Mouse (Mus musculus): ENCODE measurements around the gene Coa7. TPM values are rescaled to one million over a fixed set of nuclear protein-coding genes. Genes with fewer than 3 reads are reported as not detected.

The Coa7 gene
- total RNA-seq, 4 experiments from 2014 or later: 25.7 to 32.0 (median 29.2) TPM

DNA sequence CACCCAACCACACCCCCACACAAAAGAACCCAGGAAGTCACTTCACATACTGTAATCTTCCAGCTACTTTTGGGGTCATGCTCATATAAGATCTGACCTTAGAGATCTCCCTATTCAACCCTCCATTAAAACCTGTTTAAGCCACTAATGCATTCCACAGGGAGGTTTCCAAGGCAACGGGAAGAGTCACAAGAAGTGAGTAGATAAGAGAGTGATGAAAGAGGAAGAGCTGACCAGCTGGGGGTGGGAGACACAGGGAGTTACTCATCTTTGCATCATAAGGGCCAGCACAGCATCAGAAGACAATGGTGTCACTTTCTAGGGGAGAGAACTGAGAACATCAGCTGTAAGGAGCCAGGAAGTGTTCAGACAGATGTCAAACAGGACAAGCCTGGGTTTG is 52.2 kb downstream of the Coa7 start:
- no peak for DNase-seq (ENCODE audit: low spot score in 2 of 2)

DNA sequence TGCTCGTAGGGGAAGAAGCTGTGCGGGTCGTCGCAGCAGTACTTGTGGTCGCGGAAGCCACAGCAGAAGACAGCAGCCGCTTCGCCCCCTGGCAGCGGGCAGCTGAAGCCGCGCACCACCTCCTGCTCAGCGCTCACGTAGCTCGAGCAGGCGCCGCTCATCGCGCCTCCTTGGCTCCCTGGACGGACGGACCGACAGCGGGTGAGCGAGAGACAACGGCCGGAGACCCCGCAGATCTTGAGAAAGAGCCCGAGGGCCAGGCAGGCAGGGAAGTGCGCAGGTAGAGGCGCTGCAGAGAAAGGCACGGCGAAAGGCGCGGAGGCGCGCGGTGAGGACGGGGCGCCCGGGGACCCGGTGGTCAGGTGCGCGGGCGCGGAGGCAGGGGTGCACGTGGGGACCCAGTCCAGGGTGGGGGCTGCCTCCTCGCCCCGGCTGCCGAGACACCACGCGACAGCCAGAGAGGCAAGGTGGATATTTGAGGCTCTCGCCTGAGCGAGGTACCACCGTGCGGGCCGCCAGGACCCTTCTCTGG is 55.3 kb downstream of the Coa7 start, which contains the start of gene Shisal2a:
TSS of gene Shisal2a (minus strand) at position 167 of the 532 bp plus-strand sequence.
- DNase-seq (ENCODE audit: low spot score in 2 of 2): no peak

GRCm38 (mm10) chr4:108386087-108386486 is 58.1 kb downstream of the Coa7 start:
- DNase-seq (ENCODE audit: low spot score in 2 of 2): no peak

DNA sequence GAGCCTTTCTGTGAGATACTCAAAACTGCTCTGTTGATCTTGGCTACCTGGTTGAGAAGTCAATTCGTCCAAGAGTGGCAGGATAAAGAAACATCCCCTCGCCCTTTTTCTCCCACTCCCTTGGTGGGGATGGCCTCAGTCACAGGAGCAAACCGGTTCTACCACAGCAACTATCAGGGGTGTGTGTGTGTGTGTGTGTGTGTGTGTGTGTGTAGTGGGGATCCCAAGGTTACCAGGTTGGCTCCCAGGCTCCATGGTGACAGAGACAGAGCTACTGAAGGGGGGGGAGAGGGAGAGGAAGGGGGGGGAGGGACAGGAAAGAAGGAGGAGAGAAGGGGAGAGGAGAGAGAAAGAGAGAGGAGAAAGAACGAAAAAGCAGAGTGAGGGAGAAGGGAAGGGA is 59.2 kb downstream of the Coa7 start:
- DNase-seq (ENCODE audit: low spot score in 2 of 2): no peak

DNA sequence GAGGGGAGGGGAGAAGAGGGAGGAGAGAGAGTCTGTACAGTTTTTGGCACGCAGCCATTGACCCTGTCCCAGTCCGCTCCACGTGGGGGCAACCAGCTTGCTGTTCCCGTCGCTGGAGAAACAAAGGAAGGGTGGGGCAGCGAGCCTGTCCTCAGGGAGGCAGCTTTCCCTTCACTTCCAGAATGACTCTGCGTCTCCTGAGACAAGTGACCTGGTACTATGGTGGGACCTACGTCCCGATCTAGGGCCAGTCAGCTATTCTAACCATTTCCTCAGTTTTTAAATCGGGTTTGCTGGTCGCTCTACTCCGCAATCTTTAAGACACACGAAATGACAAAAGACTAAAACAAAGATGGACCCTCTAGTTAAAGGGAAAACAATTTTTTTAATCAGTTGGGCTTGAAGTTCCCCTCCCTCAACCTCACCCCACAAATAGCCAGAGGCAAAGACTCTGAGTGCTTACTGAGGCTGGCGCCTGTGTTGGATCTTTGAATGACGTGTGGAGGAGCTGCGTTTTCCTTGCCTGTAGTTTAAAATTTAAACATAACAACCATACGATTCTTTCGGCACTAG is 59.8 kb downstream of the Coa7 start:
- DNase-seq (ENCODE audit: low spot score in 2 of 2): no peak

DNA sequence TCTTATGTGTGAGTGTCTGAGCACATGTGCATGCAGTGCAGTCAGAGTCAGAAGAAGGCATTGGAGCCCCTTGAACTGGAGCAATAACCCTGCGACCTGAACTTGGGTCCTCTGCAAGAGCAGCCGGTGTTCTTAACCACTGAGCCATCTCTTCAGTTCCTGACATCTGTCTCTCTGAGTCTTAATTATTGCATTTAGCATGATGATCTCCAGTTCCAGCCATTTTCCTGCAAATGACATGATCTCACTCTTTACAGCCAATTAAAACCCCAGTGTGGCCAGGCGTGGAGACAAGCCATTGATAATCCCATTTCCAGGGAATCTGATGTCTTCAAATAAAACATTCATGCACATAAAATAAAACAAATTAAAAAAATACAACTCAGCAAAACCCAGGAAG is 60.8 kb downstream of the Coa7 start:
- no peak for DNase-seq (ENCODE audit: low spot score in 2 of 2)

- DNase-seq (ENCODE audit: low spot score in 2 of 2): no peak
These were observed 63.2 kb downstream of the Coa7 start for GRCm38 (mm10) chr4:108391124-108391523.

Other genes with a start within 250 kb of the Coa7 start
- gene Podn, start 231.7 kb upstream of the Coa7 start, total RNA-seq (2022): 1 to 10 TPM; 6.8 to 8.9 (median 7.4) TPM
- gene Scp2, start 183.1 kb upstream of the Coa7 start, total RNA-seq (2022): 100 to 1,000 TPM; 114 to 126 (median 123) TPM
- 10 to 100 TPM in 2 of 4 experiments, 1 to 10 TPM in 2; 8.6 to 14.8 (median 10.7) TPM for gene Echdc2, start 162.7 kb upstream of the Coa7 start, total RNA-seq (2022)
- gene Zyg11a, start 110.1 kb upstream of the Coa7 start, total RNA-seq (2022): not detected
- 100 to 1,000 TPM in 2 of 4 experiments, 10 to 100 TPM in 2; 84.5 to 105 (median 95.2) TPM for gene Zyg11b, start 27.0 kb upstream of the Coa7 start, total RNA-seq (2022)
- gene Shisal2a, start 55.2 kb downstream of the Coa7 start, total RNA-seq (2022): not detected
- gene Gpx7, start 78.8 kb downstream of the Coa7 start, total RNA-seq (2022): 1 to 10 TPM; 3.7 to 5.1 (median 4.5) TPM
- gene Tut4, start 131.3 kb downstream of the Coa7 start, total RNA-seq (2022): 10 to 100 TPM; 34.0 to 51.2 (median 38.2) TPM